Mouse (Mus musculus) left cerebral cortex, postnatal 25 days (tissue): ENCODE data around the gene Scmh1. TPM values are rescaled to one million over a fixed set of nuclear protein-coding genes. Genes with fewer than 3 reads are reported as not detected.
"Not testable (repeated sequence)": the region's sequence is repeated elsewhere in the genome, so short reads cannot be mapped to it uniquely, and the experiment has no call there.

Source experiments
- DNase-seq, 2 experiments: peaks; one replicate each; pipeline ENCODE4 v3.0.0; 2022; ENCODE audit warnings: low spot score in 2 of 2, mixed read lengths in 1 of 2
- intact Hi-C: fragments of 180-260 bp; cut with DNase I; formaldehyde crosslinking; loops from one replicate; pipeline ENCODE4 v1.15.1; 2025
- total RNA-seq, 2 experiments: library from RNA; stranded (reverse); gene quantifications; 2 replicates each; pipeline ENCODE4 v1.2.3; 2021

Gene Scmh1
- total RNA-seq, 2 experiments from 2014 or later, result 102 to 113 TPM

GRCm38 (mm10) chr4:120402105-120402504, 3.0 kb upstream of the Scmh1 start:
- intact Hi-C loops, result not testable (repeated sequence)

GRCm38 (mm10) chr4:120404247-120404646, 834 bp upstream of the Scmh1 start:
- intact Hi-C loops, result no loop called here
- no peak for DNase-seq

More at GRCm38 (mm10) chr4:120402105-120402504, 3.0 kb upstream of the Scmh1 start:
- not testable (repeated sequence) for DNase-seq

GRCm38 (mm10) chr4:120404778-120405143, 320 bp upstream of the Scmh1 start:
- DNase-seq, result peak in 1 of 2 experiments; percentile 31
- intact Hi-C loops, result no loop called here

GRCm38 (mm10) chr4:120405806-120406638, 941 bp downstream of the Scmh1 start:
- no peak for DNase-seq
- intact Hi-C loops, result no loop called here

- DNase-seq, result no peak
- intact Hi-C loops, result no loop called here
These were observed 1.7 kb downstream of the Scmh1 start for GRCm38 (mm10) chr4:120406639-120407273.

- intact Hi-C loops, result no loop called here
- DNase-seq, result no peak
These were observed 13.0 kb downstream of the Scmh1 start for GRCm38 (mm10) chr4:120418053-120418452.

GRCm38 (mm10) chr4:120420193-120420592, 15.1 kb downstream of the Scmh1 start:
- no peak for DNase-seq
- intact Hi-C loops, result no loop called here

- intact Hi-C loops, result no loop called here
- DNase-seq, result no peak
These were observed 15.6 kb downstream of the Scmh1 start for GRCm38 (mm10) chr4:120420685-120421084.

GRCm38 (mm10) chr4:120430601-120431000, 25.5 kb downstream of the Scmh1 start:
- no peak for DNase-seq
- intact Hi-C loops, result no loop called here

GRCm38 (mm10) chr4:120432599-120433373, 27.7 kb downstream of the Scmh1 start:
- intact Hi-C loops, result no loop called here

GRCm38 (mm10) chr4:120461741-120462140, 56.7 kb downstream of the Scmh1 start:
- intact Hi-C loops, result no loop called here
- DNase-seq, result no peak

More at GRCm38 (mm10) chr4:120432599-120433373, 27.7 kb downstream of the Scmh1 start:
- DNase-seq, result no peak

GRCm38 (mm10) chr4:120472946-120473345, 67.9 kb downstream of the Scmh1 start:
- DNase-seq, result no peak
- intact Hi-C loops, result no loop called here

GRCm38 (mm10) chr4:120487707-120488106, 82.6 kb downstream of the Scmh1 start:
- intact Hi-C loops, result no loop called here

GRCm38 (mm10) chr4:120506955-120507354, 101.9 kb downstream of the Scmh1 start:
- DNase-seq, result peak in 1 of 2 experiments; percentile 43
- intact Hi-C loops, result no loop called here

More at GRCm38 (mm10) chr4:120487707-120488106, 82.6 kb downstream of the Scmh1 start:
- DNase-seq, result no peak

- intact Hi-C loops, result no loop called here
- DNase-seq, result no peak
These were observed 106.1 kb downstream of the Scmh1 start for GRCm38 (mm10) chr4:120511203-120511602.

GRCm38 (mm10) chr4:120514366-120514765, 109.3 kb downstream of the Scmh1 start:
- intact Hi-C loops, result no loop called here
- DNase-seq, result no peak

- intact Hi-C loops, result loop anchor here (5.0 kb wide), 1 partner anchor 129 kb away; no protein-coding TSS in a partner anchor
- DNase-seq, result no peak
These were observed 111.4 kb downstream of the Scmh1 start for GRCm38 (mm10) chr4:120516491-120516890.

GRCm38 (mm10) chr4:120516907-120517306, 111.8 kb downstream of the Scmh1 start:
- intact Hi-C loops, result loop anchor here (5.0 kb wide), 1 partner anchor 130 kb away; no protein-coding TSS in a partner anchor
- DNase-seq, result no peak

- DNase-seq, result no peak
- intact Hi-C loops, result loop anchor here (5.0 kb wide), 1 partner anchor 130 kb away; no protein-coding TSS in a partner anchor
These were observed 112.3 kb downstream of the Scmh1 start for GRCm38 (mm10) chr4:120517335-120517734.

- intact Hi-C loops, result no loop called here
- DNase-seq, result no peak
These were observed 116.7 kb downstream of the Scmh1 start for GRCm38 (mm10) chr4:120521761-120522160.
